Mouse (Mus musculus) gastrocnemius, adult 8-10 months (tissue): Measurements from ENCODE around the gene Wdr66. TPM values are rescaled to one million over a fixed set of nuclear protein-coding genes. Genes with fewer than 3 reads are reported as not detected.

Experiments
- DNase-seq, 2 experiments: peaks; one replicate each; pipeline ENCODE4 v3.0.0; 2022; ENCODE audit warnings: low spot score in 2 of 2
- total RNA-seq, 4 experiments: library from RNA; stranded (reverse); gene quantifications; 2 replicates each; pipeline ENCODE4 v1.2.4; 2022

Wdr66 gene
- total RNA-seq, 4 experiments from 2014 or later, result 0.76 to 1.8 (median 1.2) TPM

DNA sequence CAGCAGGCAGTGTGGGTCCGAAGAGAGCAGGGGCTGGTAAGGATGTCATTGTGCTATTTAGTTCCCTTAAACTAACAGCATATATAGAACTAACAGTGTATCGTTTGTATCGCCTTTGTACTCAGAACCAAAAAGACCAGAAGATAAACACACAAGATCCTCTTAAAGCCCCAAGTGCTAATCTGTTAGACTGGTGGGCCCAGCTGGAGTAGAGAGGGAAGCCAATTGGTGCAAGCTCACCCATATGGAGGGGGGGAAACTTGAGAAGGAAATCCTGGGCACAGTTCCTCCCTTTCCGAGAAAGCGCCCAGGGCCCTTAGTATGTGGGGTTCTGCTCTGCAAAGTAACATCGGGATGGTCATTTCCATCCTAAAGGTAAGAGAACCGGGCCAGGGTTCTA, 58.3 kb downstream of the Wdr66 start:
- DNase-seq, result no peak

DNA sequence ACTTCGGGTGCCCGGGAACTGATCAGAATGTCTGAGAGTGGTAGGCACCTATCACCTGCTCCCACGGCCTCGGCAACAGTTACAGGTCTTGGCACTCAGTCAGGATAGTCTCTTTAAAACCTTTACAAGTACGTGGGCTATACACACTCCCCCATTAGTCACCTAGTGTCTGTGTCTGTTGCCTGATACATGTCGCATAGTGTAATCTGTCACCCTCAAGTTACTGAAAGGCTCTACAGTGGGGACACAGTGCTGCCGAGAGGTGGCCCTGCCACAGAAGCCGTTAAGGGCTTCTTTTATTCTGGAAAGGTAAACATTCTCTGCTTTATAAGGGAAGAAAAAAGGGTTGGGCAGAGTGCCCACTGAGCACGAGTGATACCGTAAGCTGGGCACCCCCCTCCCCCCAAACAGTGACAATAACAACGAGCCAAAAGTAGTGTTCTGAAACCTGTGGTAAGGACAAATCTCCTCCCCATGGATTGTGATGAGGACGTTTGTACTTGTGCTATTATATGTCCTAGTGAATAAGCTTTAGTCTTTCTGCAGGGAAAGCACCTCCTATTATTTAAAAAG, 61.2 kb downstream of the Wdr66 start:
- no peak for DNase-seq

DNA sequence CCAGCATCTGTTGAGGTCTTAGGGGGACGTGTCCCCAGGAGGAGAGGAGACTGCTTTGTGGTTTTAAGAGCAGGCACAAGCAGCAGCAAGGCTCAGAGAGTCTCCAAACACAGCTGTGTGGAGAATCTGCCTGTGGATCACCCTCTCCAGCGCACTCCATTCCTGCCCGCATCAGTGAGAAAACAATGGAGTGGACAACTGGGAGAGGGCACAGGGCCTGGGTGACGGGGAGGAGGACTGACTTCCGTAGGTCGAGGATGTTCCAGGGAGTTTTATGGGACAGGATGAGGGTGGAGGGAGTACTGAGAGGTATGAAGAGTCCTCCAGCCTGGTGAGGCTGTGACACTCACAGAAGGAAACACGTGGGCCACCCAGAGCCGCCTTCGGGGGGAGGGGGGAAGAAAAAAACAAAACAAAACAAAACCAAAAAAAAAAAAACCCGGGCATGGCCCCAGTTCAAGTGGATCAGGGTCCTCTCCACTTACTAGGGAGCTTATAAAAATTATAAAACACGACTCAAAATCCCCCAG, 62.0 kb downstream of the Wdr66 start:
- no peak for DNase-seq

DNA sequence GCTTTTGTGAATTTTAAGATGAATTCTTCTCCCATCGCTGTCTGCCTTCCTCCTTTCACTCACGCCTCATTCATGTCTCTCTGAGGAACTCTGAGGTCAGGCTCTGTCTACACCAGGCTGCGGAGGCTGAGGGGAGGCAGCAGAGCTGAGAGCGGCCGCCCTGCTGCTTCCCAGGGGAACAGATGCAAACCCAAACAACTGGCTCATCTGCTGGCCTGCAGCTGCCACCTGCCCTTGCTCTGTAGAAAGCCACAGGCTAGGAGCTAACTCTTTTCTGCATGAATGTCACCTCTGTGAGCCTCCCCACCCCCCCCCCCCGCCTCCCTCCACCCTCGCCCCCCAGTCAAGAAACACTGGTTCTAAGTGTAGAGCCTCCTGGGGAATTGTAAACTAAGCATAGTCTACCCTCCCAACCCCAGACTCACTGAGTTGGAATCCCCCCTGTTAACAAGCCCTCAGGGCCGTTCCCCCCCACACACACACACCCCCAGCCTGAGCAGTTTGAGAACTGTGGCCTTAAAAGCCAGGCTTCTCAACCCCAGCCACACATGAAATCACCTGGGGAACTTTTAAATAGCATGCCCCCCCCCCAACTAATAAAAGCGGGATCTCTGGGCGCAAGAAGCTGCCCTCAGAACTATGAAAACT, 63.4 kb downstream of the Wdr66 start:
- no peak for DNase-seq

DNA sequence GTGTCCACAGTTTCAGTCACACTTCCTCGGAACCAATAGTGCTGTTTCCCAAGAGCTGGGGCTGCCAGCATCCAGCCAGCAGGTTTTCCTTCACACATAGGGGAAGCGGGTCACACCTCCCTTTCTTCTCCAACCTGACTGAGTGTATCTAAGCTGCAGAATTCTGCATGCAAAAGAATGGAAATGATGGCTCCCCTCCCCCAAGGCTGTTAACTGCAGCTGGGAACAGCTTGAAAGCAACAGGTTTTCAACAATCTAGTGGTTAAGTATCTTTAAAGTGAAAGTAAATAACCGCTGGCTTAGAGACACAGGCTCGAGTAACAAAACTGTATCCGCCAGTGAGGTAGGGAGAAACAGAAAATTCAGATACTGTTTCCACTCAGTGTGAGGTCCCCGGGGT, 66.1 kb downstream of the Wdr66 start:
- DNase-seq, result no peak

DNA sequence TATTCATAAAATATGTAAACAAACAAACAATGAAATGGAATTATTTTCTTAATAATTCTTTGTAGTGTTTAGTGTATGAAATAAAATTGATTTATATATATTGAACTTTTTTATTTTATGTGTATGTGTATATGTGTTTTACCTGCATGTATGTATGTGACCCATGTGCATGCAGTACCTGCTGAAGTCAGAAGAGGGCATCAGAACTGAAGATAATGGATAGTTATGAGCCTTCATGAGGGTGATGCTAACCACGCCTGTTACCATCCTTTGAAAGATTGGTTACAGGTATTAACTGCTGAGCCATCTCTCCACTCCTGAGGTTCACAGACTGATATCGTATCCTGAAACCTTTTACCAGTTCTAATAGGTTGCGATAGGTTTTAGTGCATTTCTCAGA, 68.2 kb downstream of the Wdr66 start:
- DNase-seq, result no peak

DNA sequence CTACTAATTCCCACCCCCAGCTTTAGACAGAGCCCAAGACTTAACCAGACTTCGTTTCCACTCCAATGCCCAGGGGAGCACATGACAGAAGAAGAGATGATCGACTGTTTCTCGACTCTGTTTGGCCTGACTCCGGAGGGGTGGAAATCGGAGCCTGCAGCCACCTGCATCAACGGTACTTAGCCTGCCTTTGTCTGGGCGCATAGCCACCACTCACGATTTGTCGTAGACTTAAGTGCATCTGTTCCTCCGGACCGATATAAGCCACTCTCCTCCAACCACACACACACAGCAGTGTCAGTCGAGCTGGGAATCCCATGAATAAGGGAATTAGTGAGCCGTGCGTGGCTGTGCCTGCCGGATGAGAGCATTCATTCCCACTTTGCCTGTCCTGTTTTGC, 72.3 kb downstream of the Wdr66 start:
- DNase-seq, result peak in 1 of 2 experiments; percentile 44

DNA sequence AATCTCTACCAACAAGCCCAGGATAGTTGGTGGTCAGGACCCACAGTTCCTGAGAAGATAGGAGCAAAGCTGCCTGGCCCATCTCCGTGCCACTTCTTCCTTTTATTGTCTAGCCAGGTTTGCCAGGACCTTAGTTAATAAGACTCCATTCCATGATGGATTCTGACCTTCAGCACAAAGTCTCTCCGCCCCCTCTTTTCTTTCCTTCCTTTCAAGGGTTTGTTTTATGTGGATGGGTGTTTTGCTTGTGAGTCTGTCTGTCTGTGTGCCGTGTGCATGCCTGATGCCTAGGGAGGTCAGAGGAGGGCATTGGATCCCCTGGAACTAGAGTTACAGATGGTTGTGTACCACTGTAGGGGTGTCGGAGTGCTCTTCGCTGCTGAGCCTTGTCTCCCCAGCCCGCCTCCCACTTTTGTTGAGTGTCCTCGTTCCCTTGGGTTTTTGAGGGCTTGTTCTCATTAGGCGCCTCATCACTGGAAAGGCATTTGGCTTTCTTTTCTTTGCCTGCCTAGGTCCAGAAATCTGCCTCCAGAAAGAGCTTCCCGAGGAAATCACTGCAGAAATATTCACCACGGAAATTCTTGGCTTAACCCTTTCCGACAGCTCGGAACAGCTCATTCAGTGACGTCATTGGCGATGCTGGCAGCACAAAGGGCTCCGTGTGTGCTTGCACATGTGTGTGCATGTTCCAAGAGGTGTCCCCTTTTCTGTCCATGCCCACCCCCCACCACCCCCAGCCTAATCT, 74.3 kb downstream of the Wdr66 start:
- DNase-seq, result peak; percentile 11 to 13

GRCm38 (mm10) chr5:123326751-123327148, 74.8 kb downstream of the Wdr66 start:
- DNase-seq, result peak in 1 of 2 experiments; percentile 14

DNA sequence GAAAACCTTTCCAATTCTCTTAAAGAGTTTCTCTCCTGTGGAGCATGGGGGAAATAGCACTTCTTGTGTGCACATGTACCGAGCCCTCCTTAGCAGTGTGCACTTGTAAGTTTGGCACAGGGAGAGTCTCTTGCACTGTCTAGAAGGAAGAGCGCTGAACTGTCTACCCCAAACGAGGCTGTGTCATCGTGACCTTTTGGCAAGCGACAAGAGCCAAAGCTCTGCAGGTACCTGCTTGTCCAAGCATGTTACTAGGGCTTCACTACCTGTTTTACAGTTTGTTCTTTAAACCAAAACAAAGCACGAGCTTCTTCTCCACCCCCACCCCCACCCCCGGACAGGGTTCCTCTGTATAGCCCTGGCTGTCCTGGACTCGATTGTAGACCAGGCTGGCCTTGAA, 75.8 kb downstream of the Wdr66 start:
- no peak for DNase-seq

DNA sequence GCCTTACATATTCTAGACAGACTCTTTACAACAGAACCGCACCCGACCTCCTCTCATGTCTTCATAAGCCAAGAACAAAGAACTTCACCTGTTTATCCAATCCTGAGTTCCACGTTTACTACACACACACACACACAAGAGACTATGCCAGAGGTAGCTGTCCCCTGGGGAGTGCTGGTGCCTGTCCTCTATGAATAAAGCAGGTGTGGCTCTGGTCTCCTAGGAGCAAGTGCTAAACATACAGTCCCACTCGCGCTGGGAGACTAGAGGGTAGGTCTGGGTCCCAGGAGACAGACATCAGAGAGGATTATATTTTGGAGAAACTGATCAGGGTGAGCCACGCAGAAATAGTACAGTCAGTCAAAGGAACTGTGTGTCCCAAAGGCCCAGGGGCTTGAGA, 81.7 kb downstream of the Wdr66 start:
- DNase-seq, result no peak

- no peak for DNase-seq
These were observed 84.5 kb downstream of the Wdr66 start for GRCm38 (mm10) chr5:123336205-123336961.

GRCm38 (mm10) chr5:123338463-123338862, 86.6 kb downstream of the Wdr66 start:
- no peak for DNase-seq

- peak; percentile 84 to 90 for DNase-seq
These were observed 92.1 kb downstream of the Wdr66 start, which contains the start of gene Bcl7a for GRCm38 (mm10) chr5:123343707-123344627. TSS of gene Bcl7a (plus strand) at chr5:123343834.

DNA sequence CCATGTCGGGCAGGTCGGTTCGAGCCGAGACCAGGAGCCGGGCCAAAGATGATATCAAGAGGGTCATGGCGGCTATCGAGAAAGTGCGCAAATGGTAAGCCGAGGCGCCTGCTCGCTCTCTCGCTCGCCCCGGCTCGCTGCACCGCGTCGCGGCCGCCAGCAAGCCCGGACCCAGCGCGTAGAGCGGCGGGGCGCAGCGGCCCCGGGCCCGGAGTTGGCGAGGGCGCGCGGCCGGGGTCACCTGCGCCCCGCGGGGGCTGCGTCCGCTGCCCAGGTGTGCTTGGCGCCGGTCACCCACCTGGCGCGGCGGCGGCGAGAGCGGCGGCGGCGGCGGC, 92.7 kb downstream of the Wdr66 start:
- DNase-seq, result no peak

DNA sequence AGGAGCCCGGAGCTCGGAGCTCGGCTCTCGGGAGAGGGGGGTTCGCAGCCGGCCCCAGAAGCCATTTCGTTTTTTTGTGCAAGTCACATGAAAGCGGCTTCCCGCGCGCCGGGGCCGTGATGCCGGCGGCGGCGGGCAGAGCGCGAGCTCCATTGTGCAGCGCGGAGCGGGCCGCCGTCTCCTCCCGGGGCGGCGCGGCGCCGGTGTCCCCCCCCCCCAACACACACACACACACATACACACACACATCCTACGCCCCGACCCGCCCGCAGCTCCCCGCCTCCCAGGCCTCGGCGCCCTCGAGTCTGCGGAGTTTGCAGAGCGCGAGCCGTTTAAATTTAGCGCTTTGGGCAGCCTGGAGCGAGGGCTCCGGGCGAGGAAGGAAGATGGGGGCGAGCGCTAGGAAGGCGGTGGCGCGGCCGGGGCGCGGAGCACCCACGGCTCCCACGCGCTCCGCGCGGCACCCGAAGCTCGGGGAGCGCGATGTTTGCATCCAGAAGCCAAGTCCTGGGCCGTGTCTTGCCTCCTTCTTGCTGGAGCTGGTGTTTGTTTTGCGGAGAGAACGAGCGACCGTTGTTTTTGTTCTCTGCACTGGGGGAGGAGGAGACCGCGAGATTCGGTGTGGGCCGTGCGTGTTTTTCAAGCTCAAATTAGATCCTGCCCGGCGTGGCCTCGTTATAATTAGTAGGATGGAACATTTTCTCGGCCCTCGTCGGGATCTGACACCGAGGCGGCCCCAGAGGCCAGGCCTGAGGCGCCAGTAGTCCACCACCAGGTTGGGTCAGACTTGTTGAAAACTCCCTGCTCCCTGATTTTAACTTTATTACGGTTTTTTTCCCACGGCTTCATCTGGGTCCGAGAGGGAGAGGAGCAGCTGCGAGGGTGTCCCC, 93.3 kb downstream of the Wdr66 start:
- DNase-seq, result peak; percentile 14 to 47

DNA sequence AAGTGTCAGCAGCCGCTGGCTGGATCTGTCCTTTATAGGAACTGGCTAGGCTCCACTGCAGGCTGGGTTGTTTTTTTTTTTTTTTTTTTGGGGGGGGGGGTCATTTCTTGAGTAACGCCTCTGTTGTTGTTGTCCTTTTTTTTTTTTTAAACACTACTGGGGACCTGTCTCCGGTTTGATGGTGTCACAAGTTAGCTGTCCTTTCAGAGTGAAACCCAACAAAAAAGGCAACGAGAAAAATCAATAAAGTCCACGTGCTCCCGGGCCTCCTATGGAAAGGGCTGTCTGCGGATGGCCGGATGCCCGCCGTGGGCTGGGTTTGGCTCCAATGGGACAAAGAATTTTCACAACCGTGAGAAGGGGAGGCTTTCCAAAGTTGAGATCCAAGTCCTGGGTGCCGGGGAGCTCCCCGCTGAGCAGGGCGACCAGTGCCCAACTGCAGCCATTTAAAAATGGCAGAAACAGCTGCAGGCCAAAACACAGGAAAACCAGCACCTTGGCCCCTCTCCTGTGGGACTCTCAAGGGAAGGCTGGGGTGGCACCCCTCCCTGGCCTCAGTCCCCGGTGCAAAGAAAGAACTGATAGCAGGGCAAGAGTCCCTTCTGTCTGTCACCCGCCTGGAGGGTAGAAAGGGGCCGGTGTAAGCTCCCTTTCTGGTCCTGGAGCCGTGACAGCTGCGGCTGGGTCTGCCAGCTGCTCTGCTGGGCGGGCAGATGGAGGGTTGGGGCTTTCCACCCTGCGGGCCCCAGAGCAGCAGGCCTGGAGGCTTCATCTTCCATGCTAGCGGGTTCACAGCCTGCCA, 94.2 kb downstream of the Wdr66 start:
- DNase-seq, result peak; percentile 48 to 72

DNA sequence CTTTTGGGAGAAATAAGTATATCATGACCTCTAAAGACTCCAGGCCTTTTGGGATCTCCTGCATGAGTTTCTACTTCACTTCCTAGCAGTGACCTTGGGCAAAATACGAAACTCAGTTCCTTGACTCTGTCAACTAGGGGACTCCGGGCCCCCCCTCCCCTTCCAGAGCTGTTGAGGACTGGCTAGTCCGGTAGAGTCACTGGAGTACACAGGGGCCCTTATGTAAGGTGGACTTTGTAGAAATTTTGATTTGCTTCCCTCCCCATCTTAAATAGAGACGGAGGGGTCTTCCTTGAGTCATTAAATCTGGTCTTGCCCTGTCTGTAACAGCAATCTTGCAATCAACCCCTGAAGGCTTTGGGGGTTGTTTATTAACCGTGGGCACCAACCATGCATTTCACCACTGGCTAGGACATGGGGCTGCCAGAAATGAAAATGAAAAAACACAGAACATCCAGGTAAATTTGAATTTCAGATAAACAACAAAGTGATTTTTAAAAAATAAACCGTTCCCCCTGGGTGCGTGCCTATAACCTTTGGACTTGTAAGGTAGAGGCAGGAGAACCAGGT, 94.9 kb downstream of the Wdr66 start:
- DNase-seq, result no peak

DNA sequence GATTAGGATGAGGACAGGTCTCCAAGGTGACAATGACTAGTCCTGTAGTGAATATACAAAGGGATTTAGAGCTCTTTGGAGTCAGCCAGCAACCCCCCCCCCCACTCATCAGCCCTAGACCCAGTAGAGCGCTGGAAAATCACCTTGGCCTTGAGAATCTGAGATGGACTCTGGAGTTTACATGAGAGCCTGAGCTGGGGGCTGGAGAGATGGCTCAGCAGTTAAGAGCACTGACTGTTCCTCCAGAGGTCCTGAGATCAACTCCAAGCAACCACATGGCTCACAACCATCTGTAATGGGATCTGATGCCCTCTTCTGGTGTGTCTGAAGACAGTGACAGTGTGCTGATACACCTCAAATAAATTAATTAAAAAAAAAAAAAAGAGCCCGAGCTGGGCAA, 96.1 kb downstream of the Wdr66 start:
- no peak for DNase-seq
